Mouse (Mus musculus) MEL (cell line): ENCODE measurements around the gene Akap12. TPM values are rescaled to one million over a fixed set of nuclear protein-coding genes. Genes with fewer than 3 reads are reported as not detected.

Source experiments
- DNase-seq: peaks from one replicate; pipeline ENCODE4 v3.0.0; 2011; ENCODE audit warnings: low read depth, low spot score
- H3K27ac ChIP-seq: 2 replicates; pipeline ENCODE4 v1.5.1; 2012; ENCODE audit warnings: low read depth, mild to moderate bottlenecking, control low read depth, low read length, moderate library complexity; ENCODE audit not compliant: control insufficient read depth
- H3K27me3 ChIP-seq, 2 experiments: fragments of 150-350 bp in 1 of 2; sonication (generic) in 1 of 2; 2 replicates each; pipeline ENCODE4 v1.6.1; 2012; ENCODE audit warnings: low read length in 2 of 2, mild to moderate bottlenecking in 2 of 2, improper control_type of control experiment in 1 of 2, moderate library complexity in 1 of 2; ENCODE audit not compliant: insufficient read depth in 2 of 2, control insufficient read depth in 1 of 2
- H3K36me3 ChIP-seq, 2 experiments: 2 replicates each; pipeline ENCODE4 v1.6.1; 2012 to 2014; ENCODE audit warnings: low read length in 2 of 2, improper control_type of control experiment in 1 of 2, inconsistent platforms in 1 of 2, mild to moderate bottlenecking in 1 of 2; ENCODE audit not compliant: insufficient read depth in 2 of 2, control insufficient read depth in 1 of 2
- H3K4me1 ChIP-seq, 2 experiments: fragments of 150-350 bp in 1 of 2; sonication (generic) in 1 of 2; 2 replicates each; pipeline ENCODE4 v1.6.1; 2012; ENCODE audit warnings: low read length in 2 of 2, improper control_type of control experiment in 1 of 2, mild to moderate bottlenecking in 1 of 2; ENCODE audit not compliant: insufficient read depth in 2 of 2, control insufficient read depth in 1 of 2
- H3K4me3 ChIP-seq, 2 experiments: fragments of 150-350 bp in 1 of 2; sonication (generic) in 1 of 2; 2 replicates each; pipeline ENCODE4 v1.5.1; 2012; ENCODE audit warnings: low read depth in 2 of 2, low read length in 2 of 2, mild to moderate bottlenecking in 2 of 2, moderate library complexity in 2 of 2, control low read depth in 1 of 2, improper control_type of control experiment in 1 of 2; ENCODE audit not compliant: control insufficient read depth in 1 of 2, insufficient read depth in 1 of 2
- H3K79me2 ChIP-seq: 2 replicates; pipeline ENCODE4 v1.6.1; 2012; ENCODE audit warnings: mild to moderate bottlenecking, low read length, moderate library complexity; ENCODE audit not compliant: control insufficient read depth, poor library complexity, insufficient read depth
- H3K9ac ChIP-seq: 2 replicates; pipeline ENCODE4 v1.6.1; 2012; ENCODE audit warnings: low read depth, mild to moderate bottlenecking, control low read depth, low read length, moderate library complexity; ENCODE audit not compliant: control insufficient read depth, poor library complexity, severe bottlenecking
- H3K9me3 ChIP-seq: fragments of 150-350 bp; sonication (generic); replicated peaks from 2 replicates; pipeline ENCODE4 v1.6.1; 2012; ENCODE audit warnings: mild to moderate bottlenecking, low read length, improper control_type of control experiment, moderate library complexity; ENCODE audit not compliant: insufficient read depth
- BHLHE40 ChIP-seq: IDR thresholded peaks from 2 replicates; pipeline ENCODE4 v1.6.1; 2012; ENCODE audit warnings: low read depth, mild to moderate bottlenecking, inconsistent platforms, low read length, improper control_type of control experiment, borderline replicate concordance
- CHD1 ChIP-seq: IDR thresholded peaks from 2 replicates; pipeline ENCODE4 v1.6.1; 2012; ENCODE audit warnings: low read depth, mild to moderate bottlenecking, inconsistent platforms, low read length, improper control_type of control experiment
- CHD2 ChIP-seq: IDR thresholded peaks from 2 replicates; pipeline ENCODE4 v1.6.1; 2011; ENCODE audit warnings: low read length, improper control_type of control experiment
- EP300 ChIP-seq, 2 experiments: IDR thresholded peaks; 2 replicates each; pipeline ENCODE4 v1.6.1; 2011; ENCODE audit warnings: improper control_type of control experiment in 2 of 2, low read length in 2 of 2, low read depth in 1 of 2, mild to moderate bottlenecking in 1 of 2
- HCFC1 ChIP-seq: IDR thresholded peaks from 2 replicates; pipeline ENCODE4 v1.6.1; 2012; ENCODE audit warnings: low read depth, mild to moderate bottlenecking, inconsistent platforms, low read length, improper control_type of control experiment, moderate library complexity
- KAT2A ChIP-seq: conservative IDR thresholded peaks from 2 replicates; pipeline ENCODE4 v1.6.1; 2012; ENCODE audit warnings: low read depth, low read length, improper control_type of control experiment, inconsistent platforms
- MAFK ChIP-seq: IDR thresholded peaks from 2 replicates; pipeline ENCODE4 v1.6.1; 2011; ENCODE audit warnings: low read depth, mild to moderate bottlenecking, low read length, improper control_type of control experiment, borderline replicate concordance
- MAX ChIP-seq: IDR thresholded peaks from 2 replicates; pipeline ENCODE4 v1.6.1; 2011; ENCODE audit warnings: low read length, improper control_type of control experiment
- MAZ ChIP-seq: IDR thresholded peaks from 2 replicates; pipeline ENCODE4 v1.6.1; 2012; ENCODE audit warnings: low read depth, mild to moderate bottlenecking, inconsistent platforms, low read length, improper control_type of control experiment
- MYC ChIP-seq: IDR thresholded peaks from 2 replicates; pipeline ENCODE4 v1.6.1; 2011; ENCODE audit warnings: low read depth, mild to moderate bottlenecking, low read length, improper control_type of control experiment, moderate library complexity
- POLR2A ChIP-seq, 2 experiments: IDR thresholded peaks; 2 replicates each; pipeline ENCODE4 v1.6.1; 2011 to 2012; ENCODE audit warnings: low read length in 2 of 2, mild to moderate bottlenecking in 2 of 2, control low read depth in 1 of 2, improper control_type of control experiment in 1 of 2, low read depth in 1 of 2, moderate library complexity in 1 of 2; ENCODE audit not compliant: control insufficient read depth in 1 of 2, insufficient read depth in 1 of 2, poor library complexity in 1 of 2
- POLR2AphosphoS2 ChIP-seq: IDR thresholded peaks from 2 replicates; pipeline ENCODE4 v1.6.1; 2011; ENCODE audit warnings: low read length, improper control_type of control experiment
- POLR2AphosphoS5 ChIP-seq: IDR thresholded peaks from 2 replicates; pipeline ENCODE4 v1.6.1; 2012; ENCODE audit warnings: low read depth, borderline replicate concordance, mild to moderate bottlenecking, inconsistent platforms, low read length, moderate library complexity, mixed read lengths
- RAD21 ChIP-seq: IDR thresholded peaks from 2 replicates; pipeline ENCODE4 v1.6.1; 2011; ENCODE audit warnings: mild to moderate bottlenecking, low read depth, low read length, improper control_type of control experiment
- RCOR1 ChIP-seq: IDR thresholded peaks from 2 replicates; pipeline ENCODE4 v1.6.1; 2012; ENCODE audit warnings: low read depth, mild to moderate bottlenecking, inconsistent platforms, low read length, improper control_type of control experiment
- SMC3 ChIP-seq: IDR thresholded peaks from 2 replicates; pipeline ENCODE4 v1.6.1; 2011; ENCODE audit warnings: low read depth, low read length, improper control_type of control experiment
- TAL1 ChIP-seq: IDR thresholded peaks from 2 replicates; pipeline ENCODE4 v1.6.1; 2012; ENCODE audit warnings: mild to moderate bottlenecking, inconsistent platforms, low read length, moderate library complexity, mixed read lengths
- ZMIZ1 ChIP-seq: IDR thresholded peaks from 2 replicates; pipeline ENCODE4 v1.6.1; 2012; ENCODE audit warnings: low read depth, mild to moderate bottlenecking, inconsistent platforms, low read length, improper control_type of control experiment, moderate library complexity
- ZNF384 ChIP-seq: IDR thresholded peaks from 2 replicates; pipeline ENCODE4 v1.6.1; 2012; ENCODE audit warnings: low read depth, mild to moderate bottlenecking, inconsistent platforms, low read length, improper control_type of control experiment
- polyA plus RNA-seq, 2 experiments: library from polyadenylated mRNA; stranded (reverse) in 1 of 2; unstranded in 1 of 2; fragments of >175 nt in 1 of 2; fragments of >200 nt in 1 of 2; gene quantifications; 2 replicates each; pipeline versions ENCODE4 v1.2.1 to v1.2.4; 2012; ENCODE audit warnings: low replicate concordance in 2 of 2, low read depth in 1 of 2; ENCODE audit not compliant: insufficient read length in 2 of 2, insufficient read depth in 1 of 2, missing spikeins in 1 of 2
- total RNA-seq: library from RNA; depleted of rRNA; stranded (reverse); fragments of 300-350 nt; gene quantifications from 2 replicates; pipeline ENCODE4 v1.2.3, GENCODE M21; 2012

Gene Akap12
- total and polyA plus RNA-seq, 3 experiments: 0.08 to 0.42 TPM; not detected in 1

DNA sequence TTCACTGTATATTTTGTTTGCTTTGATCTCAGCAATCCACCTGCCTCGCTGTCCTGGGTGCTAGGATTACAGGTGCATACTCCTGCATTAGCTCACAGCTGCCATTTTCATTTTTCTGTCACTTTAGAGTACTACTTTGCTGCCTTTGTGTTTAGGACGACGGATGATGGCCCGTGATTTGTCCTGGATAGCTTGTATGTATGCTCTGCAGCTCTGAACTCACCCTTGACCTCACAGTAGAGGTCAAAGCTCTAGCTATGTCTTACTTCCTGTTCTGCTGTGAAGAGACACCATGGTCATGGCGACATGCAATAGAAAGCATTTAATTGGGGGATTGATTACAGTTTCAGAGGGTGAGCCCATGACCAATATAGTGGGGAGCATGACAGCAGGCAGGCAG, 37.4 kb downstream of the Akap12 start:
- no peaks in the 10 kb centered on the region for H3K4me1 ChIP-seq
- TF ChIP-seq MAX (no peak), HCFC1 (no peak), EP300 (IDR thresholded peaks at IDR 0.05; ENCODE audit: low read depth in 1 of 2, low read length in 2 of 2) (no peak), RAD21 (no peak)
- TF ChIP-seq, all 39 proteins: peak for 0
- Histone ChIP-seq H3K27me3 (peaks cover 0 to 1% of the 10 kb centered on the region in 2 experiments; a peak in 1 of 4 replicates), H3K9ac (no peak overlapping the region), H3K4me3 (no peak overlapping the region), H3K27ac (no peak overlapping the region), H3K9me3 (no peaks in the 10 kb centered on the region), H3K36me3 (no peaks in the 10 kb centered on the region), H3K79me2 (no peaks in the 10 kb centered on the region)
- DNase-seq: no peak

DNA sequence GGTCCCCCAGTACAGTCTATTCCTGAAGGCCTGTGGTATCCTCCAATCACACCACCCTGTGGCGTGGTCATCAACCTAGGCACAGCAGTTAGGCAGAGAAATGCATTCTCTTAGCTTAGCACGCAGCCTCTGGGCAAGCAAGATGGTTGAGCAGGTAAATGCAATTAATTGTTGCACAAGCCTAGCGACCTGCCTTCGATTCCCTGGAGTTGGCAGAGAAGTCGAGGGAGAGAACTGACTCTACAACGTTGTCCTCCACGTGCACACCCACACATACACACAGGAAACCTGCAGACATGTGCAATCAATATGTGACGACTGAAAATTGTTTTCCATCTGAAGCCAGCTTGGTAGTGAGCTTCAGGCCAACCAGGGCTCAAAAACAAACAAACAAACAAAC, 57.7 kb downstream of the Akap12 start:
- H3K9ac ChIP-seq: no peak overlapping the region
- no peak for DNase-seq
- peaks cover 0 to 3% of the 10 kb centered on the region in 2 experiments; a peak in 2 of 4 replicates for H3K36me3 ChIP-seq
- H3K4me3 ChIP-seq: no peak overlapping the region
- H3K4me1 ChIP-seq: no peaks in the 10 kb centered on the region
- TF ChIP-seq POLR2AphosphoS5: no peak
- H3K9me3 ChIP-seq: no peaks in the 10 kb centered on the region
- no peaks in the 10 kb centered on the region for H3K79me2 ChIP-seq
- H3K27ac ChIP-seq: no peak overlapping the region
- no peaks in the 10 kb centered on the region for H3K27me3 ChIP-seq

DNA sequence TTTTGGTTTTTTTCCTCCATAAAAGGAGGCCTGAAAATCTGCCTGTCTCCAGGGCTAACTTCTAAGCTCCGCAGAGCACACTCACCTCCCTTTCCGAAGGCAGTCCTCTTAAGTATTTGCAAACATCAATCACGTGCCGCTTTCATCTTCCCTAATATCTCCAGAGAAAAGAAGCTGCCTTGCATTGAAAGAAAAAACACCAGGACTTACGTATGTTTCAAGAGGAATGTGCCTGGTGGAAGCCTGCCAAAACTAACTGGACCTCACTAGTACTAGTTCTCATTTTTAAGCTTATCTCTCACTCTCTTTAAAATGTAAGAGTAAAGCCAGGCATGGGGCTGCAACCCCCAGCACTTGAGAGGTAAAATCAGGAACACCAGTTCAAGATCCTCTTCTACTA, 59.4 kb downstream of the Akap12 start:
- no peak overlapping the region for H3K9ac ChIP-seq

More for the DNA sequence above, 59.4 kb downstream of the Akap12 start:
- Histone ChIP-seq H3K4me1 (no peaks in the 10 kb centered on the region), H3K79me2 (no peaks in the 10 kb centered on the region), H3K36me3 (peaks cover 0 to 3% of the 10 kb centered on the region in 2 experiments; a peak in 2 of 4 replicates), H3K4me3 (no peak overlapping the region), H3K27ac (no peak overlapping the region), H3K9me3 (no peaks in the 10 kb centered on the region), H3K27me3 (no peaks in the 10 kb centered on the region)
- DNase-seq: peak; percentile 59
- TF ChIP-seq ZNF384 (no peak), RCOR1 (no peak), MAFK (no peak), KAT2A (no peak), BHLHE40 (no peak), SMC3 (no peak), TAL1 (no peak), CHD1 (no peak), CHD2 (no peak), MAZ (no peak), EP300 (IDR thresholded peaks at IDR 0.05; ENCODE audit: low read depth in 1 of 2, low read length in 2 of 2) (no peak), RAD21 (no peak), POLR2AphosphoS2 (no peak), POLR2A (IDR thresholded peaks at IDR 0.05; ENCODE audit: control insufficient read depth in 1 of 2, insufficient read depth in 1 of 2, low read depth in 1 of 2, low read length in 2 of 2, poor library complexity in 1 of 2) (no peak), MYC (no peak), ZMIZ1 (no peak)
